Mouse (Mus musculus) kidney, embryonic 14.5 days (tissue): Measurements from ENCODE around the gene Enox1. TPM values are rescaled to one million over a fixed set of nuclear protein-coding genes. Genes with fewer than 3 reads are reported as not detected.
A peak's percentile ranks its signal among the peaks of the same experiment; 100 is the strongest.
"Not testable (repeated sequence)": the region's sequence is repeated elsewhere in the genome, so short reads cannot be mapped to it uniquely, and the experiment has no call there.

ENCODE experiments used
- ATAC-seq: fragments of 200-750 bp; cut with Nextera tagmentation; 2 replicates; pipeline ENCODE4 v1.8.0; 2017; ENCODE audit warnings: moderate number of reproducible peaks, mild to moderate bottlenecking, moderate TSS enrichment, moderate library complexity; ENCODE audit not compliant: low FRiP score, low TSS enrichment
- H3K27ac ChIP-seq: fragments of 300-500 bp; sonication (generic); 2 replicates; pipeline ENCODE4 v1.5.1; 2014; ENCODE audit warnings: low read depth, mild to moderate bottlenecking, low read length, moderate library complexity, mixed read lengths
- H3K27me3 ChIP-seq: fragments of 300-500 bp; sonication (generic); 2 replicates; pipeline ENCODE4 v1.6.1; 2014; ENCODE audit warnings: mild to moderate bottlenecking, low read length; ENCODE audit not compliant: control insufficient read depth, insufficient read depth
- H3K36me3 ChIP-seq: fragments of 300-500 bp; sonication (generic); 2 replicates; pipeline ENCODE4 v1.6.1; 2014; ENCODE audit warnings: low read length, mixed read lengths; ENCODE audit not compliant: control insufficient read depth, insufficient read depth
- H3K4me1 ChIP-seq: fragments of 300-500 bp; sonication (generic); 2 replicates; pipeline ENCODE4 v1.6.1; 2014; ENCODE audit warnings: low read length, mixed read lengths; ENCODE audit not compliant: control insufficient read depth, insufficient read depth
- H3K4me2 ChIP-seq: fragments of 300-500 bp; sonication (generic); replicated peaks from 2 replicates; pipeline ENCODE4 v1.6.1; 2014; ENCODE audit warnings: low read depth, mild to moderate bottlenecking, low read length
- H3K4me3 ChIP-seq: fragments of 300-500 bp; sonication (generic); 2 replicates; pipeline ENCODE4 v1.5.1; 2014; ENCODE audit warnings: mild to moderate bottlenecking, low read length
- H3K9ac ChIP-seq: fragments of 300-500 bp; sonication (generic); 2 replicates; pipeline ENCODE4 v1.6.1; 2014; ENCODE audit warnings: low read depth, mild to moderate bottlenecking, low read length, moderate library complexity
- H3K9me3 ChIP-seq: fragments of 300-500 bp; sonication (generic); 2 replicates; pipeline ENCODE4 v1.6.1; 2016; ENCODE audit warnings: low read length; ENCODE audit not compliant: control insufficient read depth
- WGBS: fragments of 180-500 bp; shearing (Covaris S2); extraction: QIAGEN DNeasy Blood & Tissue Kit; methylation state at CpG from one replicate; pipeline ENCODE4 v1.1.7; 2014; 5-methylcytosine and 5-hydroxymethylcytosine counted together
- polyA plus RNA-seq: library from polyadenylated mRNA; unstranded; fragments of >200 nt; fragmentation: Nextera tagmentation; extraction: Ambion mirVana; gene quantifications from 2 replicates; pipeline ENCODE4 v1.2.1, GENCODE M21; 2014

Enox1 gene
- 3.6 and 7.0 TPM in 2 replicates for polyA plus RNA-seq

DNA sequence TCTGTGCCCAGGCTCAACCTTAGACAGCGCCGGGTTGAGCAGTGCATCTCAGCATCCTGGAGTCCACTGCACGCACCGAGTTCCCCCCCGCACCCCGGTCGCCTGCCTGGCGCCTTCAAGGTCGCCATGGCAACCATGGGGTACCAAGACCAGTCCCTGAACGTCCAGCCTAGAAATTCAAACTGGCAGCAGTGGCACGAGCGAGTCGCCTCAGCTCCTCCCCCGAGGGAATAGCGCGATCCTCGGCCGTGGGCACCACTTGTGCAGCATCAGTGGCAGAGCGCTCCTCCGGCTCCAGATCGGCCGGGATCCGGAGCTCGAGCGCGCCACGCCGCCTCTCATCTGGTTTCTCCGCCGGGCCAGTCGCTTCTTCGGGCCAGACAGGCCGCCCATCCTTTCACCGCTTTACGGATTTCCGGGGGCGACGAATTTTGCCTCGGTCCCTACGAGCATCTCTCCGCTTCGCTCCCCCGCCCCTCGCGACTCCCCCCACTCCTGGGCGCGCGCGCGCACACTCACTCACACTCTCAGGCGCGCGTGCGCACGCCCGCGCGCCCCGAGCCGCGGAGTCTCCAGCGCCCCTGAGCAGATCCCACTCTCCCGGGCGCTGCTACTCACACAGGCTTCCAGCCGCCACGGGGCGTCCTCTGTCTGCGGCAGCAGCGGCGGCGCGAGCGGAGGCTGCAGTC, at the start of gene Enox1:
TSS of gene Enox1 (plus strand) at position 542 of the 689 bp plus-strand sequence.
- peak; percentile 85 for ATAC-seq
- peak within 1 kb of the TSS; percentile 80 for H3K4me3 ChIP-seq
- peak within 1 kb of the TSS; percentile 98 for H3K4me2 ChIP-seq
- no peaks in the 10 kb centered on the region; the same call in none of the 2 replicates for H3K4me1 ChIP-seq
- WGBS, result 0% methylated on average over 73 of the region's 73 CpGs
- H3K27me3 ChIP-seq, result peaks cover 11% of the 10 kb centered on the region
- peak within 1 kb of the TSS; percentile 74 for H3K9ac ChIP-seq
- no peaks in the 10 kb centered on the region for H3K36me3 ChIP-seq
- H3K27ac ChIP-seq, result no peak within 1 kb of the TSS
- H3K9me3 ChIP-seq, result no peaks in the 10 kb centered on the region

GRCm38 (mm10) chr14:77110622-77111021, 45.9 kb upstream of the Enox1 start:
- H3K9me3 ChIP-seq, ATAC-seq: not testable (repeated sequence)
- 87% methylated on average over 5 of the region's 5 CpGs for WGBS

GRCm38 (mm10) chr14:77130612-77131011, 26.0 kb upstream of the Enox1 start:
- no peak overlapping the region for H3K4me2 ChIP-seq
- no peaks in the 10 kb centered on the region for H3K36me3 ChIP-seq
- 92% methylated on average over 5 of the region's 5 CpGs for WGBS
- H3K4me3 ChIP-seq, result no peak overlapping the region
- no peak overlapping the region for H3K9ac ChIP-seq
- no peaks in the 10 kb centered on the region for H3K4me1 ChIP-seq
- H3K27me3 ChIP-seq, result no peaks in the 10 kb centered on the region
- no peak for ATAC-seq
- no peak overlapping the region for H3K27ac ChIP-seq
- H3K9me3 ChIP-seq, result no peaks in the 10 kb centered on the region

More at GRCm38 (mm10) chr14:77110622-77111021, 45.9 kb upstream of the Enox1 start:
- not testable (repeated sequence) for H3K4me2 ChIP-seq, H3K36me3 ChIP-seq, H3K27me3 ChIP-seq, H3K27ac ChIP-seq, H3K4me3 ChIP-seq, H3K9ac ChIP-seq, H3K4me1 ChIP-seq

DNA sequence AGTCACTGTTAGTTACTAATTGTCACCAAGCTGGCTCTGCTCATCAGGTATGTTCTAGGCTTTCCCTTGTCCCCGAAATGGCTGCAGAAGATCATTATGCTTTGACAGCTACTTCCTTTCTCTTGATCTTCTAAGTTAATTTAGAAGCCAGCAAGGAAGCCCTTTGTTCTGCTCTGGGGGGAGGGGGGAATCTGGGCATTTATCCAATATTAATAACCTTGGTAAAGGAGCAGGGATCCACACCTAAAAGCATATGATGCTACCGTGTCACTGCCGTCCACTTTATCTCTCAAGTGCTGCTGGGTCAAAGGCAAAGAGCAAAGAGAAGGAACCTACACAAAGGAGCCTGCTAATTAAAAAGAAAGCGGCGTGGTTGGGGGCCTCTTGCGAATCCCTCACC, 19.6 kb upstream of the Enox1 start:
- Histone ChIP-seq H3K27me3 (no peaks in the 10 kb centered on the region), H3K36me3 (no peaks in the 10 kb centered on the region), H3K4me3 (no peak overlapping the region), H3K4me1 (no peaks in the 10 kb centered on the region), H3K4me2 (no peak overlapping the region), H3K27ac (no peak overlapping the region), H3K9ac (no peak overlapping the region), H3K9me3 (no peaks in the 10 kb centered on the region)
- no peak for ATAC-seq
- 60% methylated on average over 6 of the region's 6 CpGs for WGBS

DNA sequence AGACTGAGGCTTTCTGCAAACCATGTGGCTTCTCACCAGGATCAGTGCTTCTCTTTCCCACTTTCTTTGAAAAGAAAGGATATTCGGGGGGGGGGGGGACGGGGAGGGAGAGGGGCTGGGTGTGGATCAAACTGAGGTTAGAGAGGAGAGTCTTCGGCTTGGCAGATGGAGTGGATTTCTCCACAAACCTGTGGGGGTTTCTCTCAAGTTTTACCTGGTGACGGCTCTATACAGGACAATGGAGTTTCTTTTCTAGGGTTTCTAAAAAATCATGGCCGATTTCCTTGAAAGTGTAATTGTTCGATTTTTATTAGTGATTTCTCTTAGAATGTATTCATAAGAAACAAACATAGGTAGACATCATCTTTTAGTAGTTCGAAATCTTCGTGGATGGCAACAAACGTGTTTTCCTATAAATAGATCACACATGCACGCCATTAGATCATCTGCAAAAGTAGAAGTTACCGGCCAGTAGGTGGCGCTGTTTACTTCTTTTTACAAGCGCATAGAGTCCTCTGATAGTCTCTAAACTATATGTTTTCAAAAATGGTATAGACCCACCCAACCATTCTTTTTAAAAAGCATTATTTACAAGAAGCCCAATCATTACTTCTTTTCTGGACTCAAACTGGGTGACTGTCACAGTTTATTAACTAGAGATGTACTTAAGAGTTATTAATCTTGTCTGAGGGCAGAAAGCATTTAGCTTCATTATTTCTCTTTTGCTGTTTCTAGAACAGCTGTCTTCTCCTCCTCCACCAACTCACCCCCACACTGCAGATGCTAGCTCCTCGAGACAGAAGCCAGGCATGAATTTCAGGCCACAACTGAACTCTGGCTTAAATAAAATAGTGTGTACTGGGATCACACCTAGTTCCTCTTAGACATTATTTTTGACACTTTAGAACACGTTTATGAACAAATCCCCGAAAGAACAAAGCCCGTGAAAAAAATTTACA, 15.0 kb upstream of the Enox1 start:
- ATAC-seq, result 0 out of 2 replicates have a peak, but pooled peaks have one; percentile 64
- whole genome bisulfite sequencing, result 31% methylated on average over 17 of the region's 17 CpGs
- no peak overlapping the region for H3K4me3 ChIP-seq
- H3K27ac ChIP-seq, result no peak overlapping the region
- H3K36me3 ChIP-seq, result no peaks in the 10 kb centered on the region
- no peaks in the 10 kb centered on the region for H3K4me1 ChIP-seq
- no peaks in the 10 kb centered on the region for H3K9me3 ChIP-seq
- no peaks in the 10 kb centered on the region for H3K27me3 ChIP-seq
- no peak overlapping the region for H3K9ac ChIP-seq
- no peak overlapping the region; the same call in 1 of the 2 replicates for H3K4me2 ChIP-seq

- Histone ChIP-seq H3K9me3 (no peaks in the 10 kb centered on the region), H3K4me2 (no peak overlapping the region), H3K9ac (no peak overlapping the region), H3K4me3 (no peak overlapping the region), H3K27ac (no peak overlapping the region), H3K36me3 (no peaks in the 10 kb centered on the region), H3K27me3 (no peaks in the 10 kb centered on the region), H3K4me1 (no peaks in the 10 kb centered on the region)
- 86% methylated on average over 4 of the region's 4 CpGs for WGBS
- no peak for ATAC-seq
Measured at GRCm38 (mm10) chr14:77145103-77145502, 11.5 kb upstream of the Enox1 start.

GRCm38 (mm10) chr14:77147635-77148034, 8.9 kb upstream of the Enox1 start:
- Histone ChIP-seq H3K9me3 (no peaks in the 10 kb centered on the region), H3K27me3 (no peaks in the 10 kb centered on the region), H3K4me1 (no peaks in the 10 kb centered on the region), H3K4me2 (no peak overlapping the region), H3K9ac (no peak overlapping the region), H3K4me3 (no peak overlapping the region), H3K36me3 (no peaks in the 10 kb centered on the region), H3K27ac (no peak overlapping the region)
- 97% methylated on average over 1 of the region's 1 CpGs for WGBS
- ATAC-seq, result no peak

- no peak for ATAC-seq
- H3K9me3 ChIP-seq, result no peaks in the 10 kb centered on the region
- H3K36me3 ChIP-seq, result no peaks in the 10 kb centered on the region
- H3K4me3 ChIP-seq, result no peak overlapping the region
- H3K4me1 ChIP-seq, result no peaks in the 10 kb centered on the region; the same call in 1 of the 2 replicates
- no peak overlapping the region for H3K9ac ChIP-seq
- H3K4me2 ChIP-seq, result no peak overlapping the region
- 77% methylated on average over 6 of the region's 6 CpGs for WGBS
- H3K27ac ChIP-seq, result no peak overlapping the region
- peaks cover 7% of the 10 kb centered on the region for H3K27me3 ChIP-seq
Measured at GRCm38 (mm10) chr14:77150556-77150955, 6.0 kb upstream of the Enox1 start.

GRCm38 (mm10) chr14:77151431-77151830, 5.1 kb upstream of the Enox1 start:
- Histone ChIP-seq H3K4me3 (no peak overlapping the region), H3K4me1 (no peaks in the 10 kb centered on the region; the same call in none of the 2 replicates), H3K9me3 (no peaks in the 10 kb centered on the region), H3K4me2 (no peak overlapping the region), H3K27ac (no peak overlapping the region), H3K27me3 (peaks cover 7% of the 10 kb centered on the region), H3K36me3 (no peaks in the 10 kb centered on the region), H3K9ac (no peak overlapping the region)
- WGBS, result 90% methylated on average over 7 of the region's 7 CpGs
- ATAC-seq, result no peak
